Mouse (Mus musculus) cerebellum, adult 2 months (tissue): ENCODE results near the gene Ttc9b.

Experiments used
- CTCF ChIP-seq: fragments of 200-500 bp; IDR thresholded peaks from 2 replicates; pipeline ENCODE4 v1.5.1; 2011; ENCODE audit warnings: low read depth, mild to moderate bottlenecking, control low read depth, low read length, moderate library complexity, borderline replicate concordance; ENCODE audit not compliant: insufficient read depth
- POLR2A ChIP-seq: fragments of 200-500 bp; IDR thresholded peaks from 2 replicates; pipeline ENCODE4 v1.6.1; 2011; ENCODE audit warnings: low read length, control low read depth, borderline replicate concordance; ENCODE audit not compliant: insufficient read depth

DNA sequence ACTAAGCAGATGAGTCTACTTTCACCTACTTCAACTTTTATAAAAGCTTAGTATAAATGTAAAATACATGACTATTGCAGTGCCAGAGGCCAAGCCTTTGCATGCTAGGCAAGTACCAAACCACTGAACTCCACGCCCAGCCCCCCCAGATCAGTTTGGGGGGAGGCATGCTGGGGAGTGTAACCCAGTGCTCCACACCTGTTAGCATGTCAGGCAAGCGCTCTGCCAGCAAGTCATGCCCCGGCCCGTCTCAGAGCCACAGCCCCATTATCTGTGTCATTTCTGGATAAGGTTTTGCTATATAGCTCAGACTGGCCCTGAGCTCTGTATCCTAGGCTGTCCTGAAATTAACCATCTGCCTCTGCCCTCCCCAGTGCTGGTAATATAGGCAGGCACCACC, 8.3 kb downstream of the Ttc9b start:
- TF ChIP-seq POLR2A (no peak), CTCF (no peak)
